Mouse (Mus musculus): ENCODE measurements at regions not wholly inside any gene's neighbourhood (a gene's known extent, or its start where the extent isn't known, plus 50 kb on each side); places are given as distances from the start of the nearest gene placed in this dataset.

DNA sequence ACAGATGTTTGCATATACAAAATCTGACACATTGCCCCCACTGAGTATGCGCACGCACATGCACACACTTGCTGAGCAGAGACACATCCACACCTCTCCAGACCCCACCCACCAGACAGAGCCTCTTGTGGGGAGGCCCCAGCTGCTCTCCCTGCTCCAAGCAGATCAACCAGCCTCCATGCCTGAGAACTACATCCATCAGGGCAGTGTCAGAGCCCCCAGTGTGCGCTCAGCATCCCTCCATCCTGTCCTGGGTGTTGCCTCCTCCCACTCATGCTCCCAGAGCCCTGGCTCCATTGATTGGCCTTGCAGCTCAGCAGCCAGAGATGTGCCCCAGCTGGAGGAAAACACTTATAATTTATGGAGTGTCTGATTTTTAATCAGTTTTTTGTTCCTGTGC is 124.1 kb upstream of the Rpl38 start:
- 64% methylated on average over 3 of the region's 3 CpGs for WGBS
- H3K9ac ChIP-seq = no peak overlapping the region

DNA sequence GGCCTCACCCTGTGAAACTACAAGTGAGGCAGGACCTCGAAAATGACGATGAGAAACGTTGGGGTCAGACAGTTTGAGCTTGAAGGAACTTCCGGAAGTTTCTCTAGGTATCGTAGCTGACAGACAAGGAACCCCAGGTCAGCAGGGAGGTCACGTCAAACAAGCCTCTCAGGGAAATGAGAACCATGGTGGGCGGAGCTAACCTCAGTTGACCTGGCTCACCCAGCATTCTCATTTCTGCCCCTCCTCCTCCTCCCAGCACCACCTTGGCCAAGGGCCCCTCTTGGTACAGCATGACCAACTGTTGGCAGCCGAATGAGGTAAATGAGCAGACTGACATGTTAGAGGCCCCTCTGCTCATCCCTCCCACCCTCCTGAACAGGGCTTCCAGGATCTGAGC is 126.2 kb upstream of the Rpl38 start:
- Histone ChIP-seq H3K36me3 (no peaks in the 10 kb centered on the region), H3K9ac (no peak overlapping the region), H3K27me3 (no peaks in the 10 kb centered on the region), H3K4me1 (peaks cover 16% of the 10 kb centered on the region), H3K27ac (no peak overlapping the region), H3K9me3 (0 out of 2 replicates have a peak, but pooled peaks cover 2% of the 10 kb centered on the region), H3K4me3 (no peak overlapping the region), H3K4me2 (no peak overlapping the region)
- WGBS = 59% methylated on average over 8 of the region's 8 CpGs
- no peak for ATAC-seq (ENCODE audit: insufficient number of reproducible peaks, insufficient read depth, low FRiP score, low TSS enrichment, low read depth)

More for the DNA sequence above, 124.1 kb upstream of the Rpl38 start:
- H3K4me2 ChIP-seq = no peak overlapping the region
- no peak overlapping the region for H3K4me3 ChIP-seq
- no peak for ATAC-seq (ENCODE audit: insufficient number of reproducible peaks, insufficient read depth, low FRiP score, low TSS enrichment, low read depth)
- no peak overlapping the region for H3K27ac ChIP-seq
- 0 out of 2 replicates have a peak, but pooled peaks cover 2% of the 10 kb centered on the region for H3K9me3 ChIP-seq
- H3K36me3 ChIP-seq = no peaks in the 10 kb centered on the region
- no peaks in the 10 kb centered on the region for H3K27me3 ChIP-seq
- peaks cover 8% of the 10 kb centered on the region for H3K4me1 ChIP-seq

DNA sequence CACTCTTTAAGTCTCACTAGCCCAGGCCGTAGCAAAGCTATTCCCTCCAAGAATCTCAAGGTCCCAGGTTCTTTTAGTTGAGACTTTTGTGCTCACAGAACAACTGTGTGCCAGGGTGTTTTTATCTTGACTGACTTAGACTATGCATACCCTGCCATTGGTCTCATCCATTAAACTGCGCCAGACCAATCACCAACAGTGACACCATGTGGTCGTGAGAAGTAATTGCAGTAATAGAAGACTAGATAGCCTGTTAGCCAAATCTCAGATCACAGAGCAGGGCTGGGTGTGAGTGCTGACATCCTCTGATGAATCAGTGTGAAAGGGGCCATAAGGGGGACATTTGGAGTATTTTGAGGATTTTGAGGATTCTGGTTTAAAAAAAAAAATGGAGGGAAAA is 127.8 kb upstream of the Rpl38 start:
- H3K9me3 ChIP-seq = peaks cover 6% of the 10 kb centered on the region; the same call in 1 of the 2 replicates
- H3K4me3 ChIP-seq = no peak overlapping the region

DNA sequence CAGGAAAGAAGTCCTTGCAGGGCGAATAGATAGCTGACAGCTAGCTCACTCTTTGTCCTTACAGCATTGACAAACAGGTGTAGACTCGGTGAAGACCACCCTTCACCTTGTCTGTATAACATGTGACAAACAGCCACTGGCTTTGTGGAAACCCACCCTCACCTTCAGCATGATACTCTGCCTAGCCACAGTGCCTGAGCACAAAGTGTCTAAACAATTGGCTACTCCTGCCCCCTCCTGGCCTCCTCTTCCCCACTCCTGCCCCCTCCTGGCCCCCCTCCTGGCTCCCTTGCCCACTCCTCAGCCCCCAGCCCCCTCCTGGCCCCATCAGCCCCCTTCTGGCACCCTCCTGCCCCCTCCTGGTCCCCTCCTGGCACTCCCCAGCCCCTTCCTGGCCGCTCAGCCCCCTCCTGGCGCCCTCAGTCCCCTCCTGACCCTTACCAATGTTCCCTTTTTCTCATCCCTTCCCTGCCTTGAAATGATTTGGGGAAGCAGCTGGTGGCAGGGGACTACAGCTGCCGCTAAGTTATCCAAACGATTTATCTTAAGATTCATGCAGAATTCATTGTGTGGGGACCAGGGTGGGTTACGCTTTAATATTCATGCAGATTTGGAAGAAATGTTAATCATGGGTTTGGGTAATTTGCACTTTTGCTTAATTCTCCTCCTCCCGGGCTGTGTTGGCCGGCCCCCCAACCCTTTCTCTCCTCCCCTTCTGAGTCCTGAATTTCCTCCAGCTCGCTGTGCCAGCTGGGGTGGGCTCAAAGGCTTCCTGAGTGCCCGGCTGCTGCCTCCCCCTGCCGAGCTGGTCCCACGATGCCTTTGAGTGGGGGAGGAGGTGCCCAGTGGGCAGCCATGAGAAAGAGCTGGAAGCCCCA is 131.5 kb upstream of the Rpl38 start:
- Histone ChIP-seq H3K4me2 (peak overlapping the region; percentile 26; the same call in 1 of the 2 replicates), H3K27me3 (no peaks in the 10 kb centered on the region), H3K9me3 (peaks cover 6% of the 10 kb centered on the region; the same call in 1 of the 2 replicates), H3K4me1 (peaks cover 23% of the 10 kb centered on the region), H3K9ac (0 out of 2 replicates have a peak overlapping the region, but pooled peaks have one; percentile 16), H3K36me3 (no peaks in the 10 kb centered on the region), H3K4me3 (no peak overlapping the region), H3K27ac (no peak overlapping the region)
- no peak for ATAC-seq (ENCODE audit: insufficient number of reproducible peaks, insufficient read depth, low FRiP score, low TSS enrichment, low read depth)
- WGBS = 13% methylated on average over 13 of the region's 13 CpGs

More for the DNA sequence above, 127.8 kb upstream of the Rpl38 start:
- no peaks in the 10 kb centered on the region for H3K27me3 ChIP-seq
- no peak overlapping the region for H3K9ac ChIP-seq
- H3K4me2 ChIP-seq = no peak overlapping the region
- H3K27ac ChIP-seq = no peak overlapping the region
- no peak for ATAC-seq (ENCODE audit: insufficient number of reproducible peaks, insufficient read depth, low FRiP score, low TSS enrichment, low read depth)
- H3K36me3 ChIP-seq = no peaks in the 10 kb centered on the region
- peaks cover 24% of the 10 kb centered on the region for H3K4me1 ChIP-seq
- 71% methylated on average over 3 of the region's 3 CpGs for WGBS

DNA sequence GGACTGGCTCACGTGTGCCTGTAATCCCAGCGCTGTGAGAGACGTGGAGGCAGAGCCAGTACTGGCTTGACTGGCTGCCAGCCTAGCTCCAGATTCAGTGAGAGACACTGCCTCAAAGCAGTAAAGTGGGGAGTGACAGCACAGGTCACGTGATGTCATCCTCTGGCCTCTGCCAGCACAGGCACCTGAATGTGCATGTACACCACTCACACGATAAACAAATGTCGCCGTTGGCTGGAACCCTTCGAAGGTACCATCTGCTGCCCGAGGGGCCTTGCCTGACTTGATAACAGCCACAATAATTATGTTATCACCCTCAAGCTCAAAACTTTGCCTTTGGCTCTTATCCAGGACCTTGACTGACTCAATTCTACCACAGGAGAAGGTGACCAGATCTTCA is 132.4 kb upstream of the Rpl38 start:
- Histone ChIP-seq H3K9ac (no peak overlapping the region), H3K4me2 (no peak overlapping the region), H3K9me3 (peaks cover 4% of the 10 kb centered on the region; the same call in 1 of the 2 replicates), H3K27me3 (no peaks in the 10 kb centered on the region), H3K4me1 (peaks cover 23% of the 10 kb centered on the region), H3K4me3 (no peak overlapping the region), H3K36me3 (no peaks in the 10 kb centered on the region), H3K27ac (no peak overlapping the region)
- no peak for ATAC-seq (ENCODE audit: insufficient number of reproducible peaks, insufficient read depth, low FRiP score, low TSS enrichment, low read depth)
- 88% methylated on average over 9 of the region's 9 CpGs for WGBS

DNA sequence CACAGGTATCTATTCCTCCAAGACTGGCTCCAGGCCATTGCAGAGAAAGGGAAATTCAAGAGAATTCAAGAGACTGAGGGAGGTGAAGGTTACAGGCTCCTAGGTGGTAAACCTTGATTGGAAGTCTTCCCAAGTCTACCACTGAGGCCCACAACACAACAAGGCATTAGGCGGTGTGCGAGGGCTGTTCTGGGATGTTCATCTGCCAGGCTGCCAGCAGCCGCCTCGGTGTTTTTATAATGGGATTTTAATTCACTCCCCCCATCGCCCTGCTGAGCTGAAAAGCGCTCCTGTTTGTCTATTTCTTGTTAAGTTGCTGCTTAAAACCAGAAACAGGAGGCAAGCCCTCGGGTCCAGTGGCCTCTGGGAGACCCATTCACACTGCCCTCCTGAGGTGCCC is 133.9 kb upstream of the Rpl38 start:
- H3K9ac ChIP-seq = no peak overlapping the region
- peaks cover 23% of the 10 kb centered on the region for H3K4me1 ChIP-seq
- no peak overlapping the region for H3K4me3 ChIP-seq
- WGBS = 74% methylated on average over 7 of the region's 7 CpGs
- peaks cover 4% of the 10 kb centered on the region; the same call in 1 of the 2 replicates for H3K9me3 ChIP-seq
- H3K4me2 ChIP-seq = no peak overlapping the region
- no peak for ATAC-seq (ENCODE audit: insufficient number of reproducible peaks, insufficient read depth, low FRiP score, low TSS enrichment, low read depth)
- no peak overlapping the region for H3K27ac ChIP-seq
- H3K27me3 ChIP-seq = no peaks in the 10 kb centered on the region
- H3K36me3 ChIP-seq = no peaks in the 10 kb centered on the region

DNA sequence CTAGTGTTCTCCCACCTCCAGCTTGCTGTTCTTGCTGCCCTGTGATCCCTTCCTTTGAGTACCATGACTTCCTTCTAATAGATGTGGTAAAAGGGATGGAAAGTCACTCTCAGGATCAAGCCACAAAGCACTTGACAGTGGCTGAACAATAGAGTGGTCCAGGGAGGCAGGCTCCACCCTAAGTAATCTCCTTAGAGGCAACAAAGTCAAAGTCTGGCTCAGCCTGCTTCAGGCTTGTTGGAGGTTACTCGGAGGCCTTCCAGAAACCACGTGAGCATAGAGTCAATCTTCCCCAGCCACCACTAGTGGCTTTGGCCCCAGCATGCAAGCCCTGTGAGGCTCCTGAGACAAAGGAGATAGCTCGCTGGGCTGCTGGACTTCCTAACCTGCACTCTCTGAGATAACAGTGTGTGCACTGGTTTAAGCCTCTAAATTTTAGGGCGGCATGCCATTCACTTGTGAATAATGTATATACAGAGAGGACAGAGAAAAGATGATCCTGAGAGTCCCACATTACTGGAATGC is 137.0 kb upstream of the Rpl38 start:
- Histone ChIP-seq H3K4me2 (no peak overlapping the region), H3K4me3 (no peak overlapping the region), H3K36me3 (no peaks in the 10 kb centered on the region), H3K27me3 (no peaks in the 10 kb centered on the region), H3K27ac (no peak overlapping the region), H3K9me3 (peaks cover 4% of the 10 kb centered on the region; the same call in 1 of the 2 replicates), H3K4me1 (peaks cover 8% of the 10 kb centered on the region), H3K9ac (no peak overlapping the region)
- WGBS = 60% methylated on average over 4 of the region's 4 CpGs
- no peak for ATAC-seq (ENCODE audit: insufficient number of reproducible peaks, insufficient read depth, low FRiP score, low TSS enrichment, low read depth)

DNA sequence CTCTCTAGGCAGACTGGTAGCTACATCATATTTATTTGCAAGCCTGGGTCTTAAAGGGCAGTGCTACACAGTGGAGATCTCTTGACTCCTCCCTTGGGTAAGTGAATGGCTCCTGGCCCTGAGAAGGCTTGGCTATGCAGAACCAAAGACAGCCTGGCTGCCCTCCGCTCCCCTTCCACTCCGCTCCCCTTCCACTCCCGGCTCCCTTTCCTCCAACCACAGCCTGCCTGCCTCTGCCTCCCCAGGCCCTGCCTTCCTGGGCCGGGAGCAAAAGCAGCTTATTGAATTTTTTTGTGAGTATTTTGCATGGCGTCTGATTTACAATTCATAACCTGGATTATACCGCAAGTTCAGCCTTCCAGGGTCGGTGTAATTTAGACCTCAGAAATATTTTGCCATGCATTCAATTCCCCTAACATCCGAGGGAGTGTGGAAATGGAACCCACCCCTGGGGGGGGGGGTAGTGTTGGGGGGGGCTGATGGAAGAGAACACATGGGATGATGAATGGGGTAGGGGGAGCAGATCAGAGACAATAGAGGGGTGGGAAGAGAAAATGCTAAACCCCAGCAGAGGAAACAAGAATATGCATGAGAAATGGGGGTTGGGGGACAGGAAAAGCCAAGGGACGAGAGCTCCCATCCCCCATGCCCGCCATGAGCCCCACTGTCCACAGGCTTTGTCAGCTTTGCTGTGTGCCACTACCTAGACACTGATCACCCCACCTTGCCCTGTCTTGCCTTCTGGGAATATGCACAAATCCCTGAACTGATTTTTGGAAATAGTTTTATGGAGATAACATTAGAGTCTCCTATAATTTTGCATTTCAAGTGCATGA is 139.2 kb upstream of the Rpl38 start:
- Histone ChIP-seq H3K36me3 (no peaks in the 10 kb centered on the region), H3K9me3 (no peaks in the 10 kb centered on the region), H3K4me2 (no peak overlapping the region), H3K4me3 (no peak overlapping the region), H3K27ac (no peak overlapping the region), H3K27me3 (no peaks in the 10 kb centered on the region), H3K9ac (no peak overlapping the region), H3K4me1 (0 out of 2 replicates have a peak, but pooled peaks cover under 1% of the 10 kb centered on the region)
- WGBS = 30% methylated on average over 10 of the region's 10 CpGs
- no peak for ATAC-seq (ENCODE audit: insufficient number of reproducible peaks, insufficient read depth, low FRiP score, low TSS enrichment, low read depth)

DNA sequence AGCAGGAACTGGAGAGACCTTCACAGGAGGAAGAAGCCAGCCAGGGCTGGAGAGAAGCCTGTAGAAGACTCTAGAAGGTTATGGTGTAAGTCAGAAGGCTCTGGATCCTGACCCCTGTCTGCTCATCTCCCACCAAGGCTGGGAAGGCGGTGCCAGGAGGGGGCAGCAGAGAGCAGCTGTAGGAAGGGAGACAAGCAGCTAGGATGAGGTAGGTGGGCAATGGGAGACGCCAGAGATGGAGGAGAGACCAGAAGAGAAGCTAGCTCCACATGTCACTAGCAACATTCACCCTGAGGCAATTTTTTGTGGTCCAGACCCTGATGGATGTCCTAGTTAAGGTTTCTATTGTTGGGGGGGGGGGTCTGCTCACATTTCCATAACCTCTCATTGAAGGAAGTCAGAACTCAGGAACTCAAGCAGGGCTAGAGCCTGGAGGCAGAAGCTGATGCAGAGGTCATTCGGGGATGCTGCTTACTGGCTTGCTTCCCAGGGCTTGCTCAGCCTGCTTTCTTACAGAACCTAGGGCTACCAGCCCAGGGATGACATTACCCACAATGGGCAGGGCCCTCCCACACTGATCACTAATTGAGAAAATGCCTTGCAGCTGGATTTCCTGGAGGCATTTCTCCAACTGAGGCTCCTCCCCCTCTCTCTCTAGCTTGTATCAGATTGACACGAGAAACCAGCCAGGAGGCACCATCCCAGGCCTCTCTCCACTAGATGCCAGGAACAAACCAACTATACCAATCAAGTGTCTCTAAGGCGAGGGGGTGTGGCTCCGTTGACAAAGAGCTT is 144.7 kb upstream of the Rpl38 start:
- Histone ChIP-seq H3K9ac (no peak overlapping the region), H3K4me1 (peaks cover 9% of the 10 kb centered on the region), H3K9me3 (no peaks in the 10 kb centered on the region), H3K4me2 (no peak overlapping the region), H3K27ac (no peak overlapping the region), H3K4me3 (no peak overlapping the region), H3K27me3 (no peaks in the 10 kb centered on the region), H3K36me3 (no peaks in the 10 kb centered on the region)
- WGBS = 32% methylated on average over 6 of the region's 6 CpGs
- peak; percentile 26; the same call in 1 of the 2 replicates for ATAC-seq (ENCODE audit: insufficient number of reproducible peaks, insufficient read depth, low FRiP score, low TSS enrichment, low read depth)

DNA sequence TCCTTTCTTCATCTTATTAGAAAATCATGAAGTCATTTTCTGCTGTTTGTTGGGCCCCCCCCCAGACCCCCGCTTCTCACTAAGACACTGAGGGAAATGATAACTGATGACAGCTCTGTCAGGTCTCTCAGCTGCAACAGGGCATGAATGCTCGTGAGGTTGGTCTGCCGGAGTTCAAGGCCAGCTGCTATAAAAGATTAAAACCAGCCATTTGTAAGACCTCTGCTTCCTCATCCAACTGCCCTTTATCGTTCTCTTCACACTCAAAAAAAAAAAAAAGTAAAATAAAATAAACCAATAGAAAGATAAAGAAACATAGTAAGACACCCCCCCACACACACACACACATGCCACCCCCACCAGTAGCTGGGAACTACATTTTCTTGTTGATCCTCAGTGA is 153.0 kb upstream of the Rpl38 start:
- no peak overlapping the region for H3K27ac ChIP-seq
- H3K27me3 ChIP-seq = peaks cover 10% of the 10 kb centered on the region; the same call in 1 of the 2 replicates
- no peak overlapping the region for H3K9ac ChIP-seq
- no peak overlapping the region for H3K4me3 ChIP-seq
- no peaks in the 10 kb centered on the region for H3K9me3 ChIP-seq
- no peak overlapping the region for H3K4me2 ChIP-seq
- H3K4me1 ChIP-seq = peaks cover 18% of the 10 kb centered on the region
- H3K36me3 ChIP-seq = no peaks in the 10 kb centered on the region
- 55% methylated on average over 4 of the region's 4 CpGs for WGBS
- ATAC-seq (ENCODE audit: insufficient number of reproducible peaks, insufficient read depth, low FRiP score, low TSS enrichment, low read depth) = no peak

DNA sequence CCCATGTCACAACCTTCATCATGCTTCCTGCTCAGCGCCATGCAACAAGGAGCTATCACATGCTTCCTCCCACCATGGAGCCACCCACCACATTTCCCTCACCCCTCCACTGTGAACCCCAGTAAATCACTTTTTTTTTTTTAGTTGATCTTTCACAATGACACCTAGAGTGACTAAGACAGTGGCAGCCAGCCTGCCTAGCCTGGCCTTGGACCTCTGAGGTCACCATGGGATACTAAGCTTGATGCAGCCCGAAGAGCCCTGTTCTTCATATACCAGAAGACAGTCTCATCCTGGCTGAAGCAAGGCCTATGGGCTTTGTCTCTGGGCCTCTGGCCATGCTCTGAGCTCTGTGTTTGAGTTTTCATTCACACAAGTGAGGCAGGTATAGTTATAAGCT is 154.2 kb upstream of the Rpl38 start:
- H3K27me3 ChIP-seq = peaks cover 10% of the 10 kb centered on the region; the same call in 1 of the 2 replicates
- H3K4me1 ChIP-seq = peaks cover 18% of the 10 kb centered on the region
- no peaks in the 10 kb centered on the region for H3K9me3 ChIP-seq
- H3K4me3 ChIP-seq = no peak overlapping the region
- no peak overlapping the region for H3K9ac ChIP-seq
- 88% methylated on average over 2 of the region's 2 CpGs for WGBS
- H3K4me2 ChIP-seq = no peak overlapping the region
- no peak for ATAC-seq (ENCODE audit: insufficient number of reproducible peaks, insufficient read depth, low FRiP score, low TSS enrichment, low read depth)
- no peaks in the 10 kb centered on the region for H3K36me3 ChIP-seq
- H3K27ac ChIP-seq = no peak overlapping the region

Measured in embryonic facial prominence, embryonic 13.5 days (tissue).